Mouse (Mus musculus) kidney, embryonic 14.5 days (tissue): Measurements from ENCODE around the gene Pim1. TPM values are rescaled to one million over a fixed set of nuclear protein-coding genes. Genes with fewer than 3 reads are reported as not detected.

Experiments used
- ATAC-seq: fragments of 200-750 bp; cut with Nextera tagmentation; 2 replicates; pipeline ENCODE4 v1.8.0; 2017; ENCODE audit warnings: moderate number of reproducible peaks, mild to moderate bottlenecking, moderate TSS enrichment, moderate library complexity; ENCODE audit not compliant: low FRiP score, low TSS enrichment
- H3K27ac ChIP-seq: fragments of 300-500 bp; sonication (generic); 2 replicates; pipeline ENCODE4 v1.5.1; 2014; ENCODE audit warnings: low read depth, mild to moderate bottlenecking, low read length, moderate library complexity, mixed read lengths
- H3K27me3 ChIP-seq: fragments of 300-500 bp; sonication (generic); 2 replicates; pipeline ENCODE4 v1.6.1; 2014; ENCODE audit warnings: mild to moderate bottlenecking, low read length; ENCODE audit not compliant: control insufficient read depth, insufficient read depth
- H3K36me3 ChIP-seq: fragments of 300-500 bp; sonication (generic); 2 replicates; pipeline ENCODE4 v1.6.1; 2014; ENCODE audit warnings: low read length, mixed read lengths; ENCODE audit not compliant: control insufficient read depth, insufficient read depth
- H3K4me1 ChIP-seq: fragments of 300-500 bp; sonication (generic); 2 replicates; pipeline ENCODE4 v1.6.1; 2014; ENCODE audit warnings: low read length, mixed read lengths; ENCODE audit not compliant: control insufficient read depth, insufficient read depth
- H3K4me2 ChIP-seq: fragments of 300-500 bp; sonication (generic); replicated peaks from 2 replicates; pipeline ENCODE4 v1.6.1; 2014; ENCODE audit warnings: low read depth, mild to moderate bottlenecking, low read length
- H3K4me3 ChIP-seq: fragments of 300-500 bp; sonication (generic); 2 replicates; pipeline ENCODE4 v1.5.1; 2014; ENCODE audit warnings: mild to moderate bottlenecking, low read length
- H3K9ac ChIP-seq: fragments of 300-500 bp; sonication (generic); 2 replicates; pipeline ENCODE4 v1.6.1; 2014; ENCODE audit warnings: low read depth, mild to moderate bottlenecking, low read length, moderate library complexity
- H3K9me3 ChIP-seq: fragments of 300-500 bp; sonication (generic); 2 replicates; pipeline ENCODE4 v1.6.1; 2016; ENCODE audit warnings: low read length; ENCODE audit not compliant: control insufficient read depth
- WGBS: fragments of 180-500 bp; shearing (Covaris S2); extraction: QIAGEN DNeasy Blood & Tissue Kit; methylation state at CpG from one replicate; pipeline ENCODE4 v1.1.7; 2014; 5-methylcytosine and 5-hydroxymethylcytosine counted together
- polyA plus RNA-seq: library from polyadenylated mRNA; unstranded; fragments of >200 nt; fragmentation: Nextera tagmentation; extraction: Ambion mirVana; gene quantifications from 2 replicates; pipeline ENCODE4 v1.2.1, GENCODE M21; 2014

Gene Pim1
- polyA plus RNA-seq, 1 experiment from 2014 or later = 12.6 TPM

DNA sequence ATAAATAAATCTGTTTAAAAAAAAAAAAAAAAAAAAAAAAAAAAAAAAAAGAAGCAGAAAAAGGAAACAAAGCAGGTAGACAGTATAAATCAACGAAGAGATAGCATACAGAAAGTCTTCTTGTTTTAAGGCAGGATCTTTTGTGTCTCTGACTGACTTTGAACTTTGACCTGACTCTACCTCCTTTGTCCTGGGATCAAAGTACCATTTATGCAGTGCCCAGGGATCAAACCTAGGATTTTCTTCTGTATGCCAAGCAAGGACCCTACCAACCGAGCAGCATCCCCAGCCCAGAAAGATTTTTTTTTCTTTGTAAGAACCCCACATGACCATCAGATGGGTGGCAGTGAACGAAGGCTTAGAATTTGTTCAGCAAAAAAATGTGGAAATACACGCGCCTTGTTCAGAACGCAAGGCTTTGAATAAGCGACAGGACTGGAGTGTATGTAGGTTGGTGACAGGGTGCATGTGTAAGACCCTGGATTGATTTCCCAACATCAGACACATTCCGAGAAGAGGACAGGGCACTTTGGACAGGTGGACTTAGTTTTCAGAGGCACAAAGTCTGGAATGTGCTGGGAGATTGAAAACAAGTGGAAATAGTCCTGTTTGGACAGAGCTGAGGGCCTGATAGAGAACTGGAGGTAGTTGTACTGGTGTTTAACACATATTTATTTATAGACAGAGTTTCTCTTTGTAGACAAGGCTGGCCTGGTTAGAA, 2.1 kb upstream of the Pim1 start:
- Histone ChIP-seq H3K9me3 (no peaks in the 10 kb centered on the region), H3K4me3 (no peak overlapping the region), H3K9ac (no peak overlapping the region), H3K4me1 (peaks cover 19% of the 10 kb centered on the region; the same call in 1 of the 2 replicates), H3K27ac (no peak overlapping the region), H3K27me3 (no peaks in the 10 kb centered on the region), H3K36me3 (peaks cover 2% of the 10 kb centered on the region; the same call in 1 of the 2 replicates), H3K4me2 (no peak overlapping the region; the same call in 1 of the 2 replicates)
- WGBS = 92% methylated on average over 8 of the region's 8 CpGs
- no peak for ATAC-seq

DNA sequence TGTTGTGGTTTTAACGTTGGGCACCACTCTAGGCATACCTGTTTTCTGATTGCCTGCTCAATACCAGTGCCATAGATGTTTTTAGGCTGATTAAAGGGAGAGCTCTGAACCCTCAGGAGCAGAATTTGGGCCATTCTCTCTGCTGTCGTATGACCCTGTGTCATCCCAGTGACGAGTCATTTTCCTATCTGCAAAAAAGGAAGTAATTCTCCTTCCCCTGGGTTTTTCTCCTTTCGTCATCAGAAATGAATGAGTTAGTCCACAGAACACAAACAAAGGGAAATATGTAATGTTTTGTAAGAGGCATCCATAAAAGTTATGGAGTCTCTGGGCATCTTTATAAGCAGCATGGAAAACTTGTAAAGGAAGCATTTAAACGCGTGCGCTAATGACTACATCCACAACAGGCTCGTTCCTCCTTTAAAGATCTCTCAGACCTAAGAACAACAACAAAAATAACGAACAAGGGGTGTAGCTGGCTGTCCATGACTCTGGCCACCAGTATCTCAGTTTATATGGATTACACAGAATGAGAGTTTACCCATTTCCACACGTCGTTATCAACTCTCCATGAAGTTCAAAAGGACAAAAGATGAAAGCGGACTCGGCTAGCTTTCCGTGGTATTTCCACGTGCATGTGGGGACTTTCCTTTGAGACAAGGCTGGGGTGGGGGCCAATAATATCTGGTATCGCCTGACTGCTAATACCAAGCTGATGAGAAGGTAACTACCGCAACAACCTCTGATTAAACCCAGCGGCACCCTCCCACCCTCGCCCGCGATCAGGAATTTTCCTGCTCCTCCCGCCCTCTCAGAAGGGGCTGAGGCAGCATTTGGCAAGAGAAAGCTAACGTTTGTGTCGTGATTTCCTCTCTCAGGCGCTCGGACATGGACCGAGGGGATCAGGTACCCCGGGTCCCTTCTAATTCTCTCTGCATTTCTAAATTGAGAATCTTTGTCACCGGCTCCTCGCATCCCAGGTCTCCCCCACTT, 1.3 kb upstream of the Pim1 start:
- Histone ChIP-seq H3K4me1 (peaks cover 20% of the 10 kb centered on the region; the same call in 1 of the 2 replicates), H3K27me3 (no peaks in the 10 kb centered on the region), H3K36me3 (peaks cover 10% of the 10 kb centered on the region), H3K9me3 (no peaks in the 10 kb centered on the region), H3K4me3 (peak overlapping the region; percentile 97), H3K9ac (peak overlapping the region; percentile 77), H3K4me2 (peak overlapping the region; percentile 94), H3K27ac (peak overlapping the region; percentile 91)
- WGBS = 7% methylated on average over 30 of the region's 30 CpGs
- no peak for ATAC-seq

DNA sequence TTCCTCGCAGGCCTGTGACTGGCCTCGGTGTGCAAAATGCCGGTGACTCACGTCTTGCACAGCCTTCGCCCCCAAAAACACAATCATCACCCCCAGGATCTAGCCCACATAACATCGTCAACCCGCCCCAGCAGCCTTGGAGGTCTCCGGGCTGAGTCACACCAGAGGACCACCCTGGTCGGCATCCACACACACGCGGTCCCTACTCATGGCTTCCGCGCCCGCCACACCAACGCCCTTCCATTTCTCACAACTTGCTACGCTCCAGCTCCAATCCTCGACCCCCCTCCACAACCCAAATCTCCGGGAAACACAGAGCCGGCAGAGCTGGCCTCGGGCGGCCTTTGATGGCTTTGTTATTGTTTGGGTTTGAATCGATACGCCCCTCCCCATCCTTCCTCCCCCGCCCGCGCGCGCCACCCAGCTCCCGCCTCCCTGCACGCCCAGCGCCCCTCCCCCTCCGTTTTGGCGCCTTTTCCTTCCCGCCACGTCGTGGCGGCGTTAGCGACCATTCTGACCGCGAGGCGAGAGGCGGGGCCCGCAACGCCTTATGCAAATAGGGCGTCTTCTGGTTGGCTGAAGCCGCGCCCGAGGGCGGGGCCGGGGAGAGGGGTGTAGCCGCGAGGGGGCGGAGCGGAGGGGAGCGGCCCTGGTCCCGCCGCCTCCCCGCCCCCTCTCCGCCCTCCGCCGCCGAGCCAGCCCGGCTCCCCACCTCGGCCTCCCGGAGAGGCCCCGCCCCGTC, 411 bp upstream of the Pim1 start:
- H3K9ac ChIP-seq = peak overlapping the region; percentile 80
- ATAC-seq = peak; percentile 93
- H3K27me3 ChIP-seq = no peaks in the 10 kb centered on the region
- H3K36me3 ChIP-seq = peaks cover 17% of the 10 kb centered on the region
- H3K4me3 ChIP-seq = peak overlapping the region; percentile 97
- no peaks in the 10 kb centered on the region for H3K9me3 ChIP-seq
- under 1% methylated on average over 53 of the region's 68 CpGs for WGBS
- H3K4me2 ChIP-seq = peak overlapping the region; percentile 94
- peak overlapping the region; percentile 91 for H3K27ac ChIP-seq
- peaks cover 20% of the 10 kb centered on the region; the same call in 1 of the 2 replicates for H3K4me1 ChIP-seq

DNA sequence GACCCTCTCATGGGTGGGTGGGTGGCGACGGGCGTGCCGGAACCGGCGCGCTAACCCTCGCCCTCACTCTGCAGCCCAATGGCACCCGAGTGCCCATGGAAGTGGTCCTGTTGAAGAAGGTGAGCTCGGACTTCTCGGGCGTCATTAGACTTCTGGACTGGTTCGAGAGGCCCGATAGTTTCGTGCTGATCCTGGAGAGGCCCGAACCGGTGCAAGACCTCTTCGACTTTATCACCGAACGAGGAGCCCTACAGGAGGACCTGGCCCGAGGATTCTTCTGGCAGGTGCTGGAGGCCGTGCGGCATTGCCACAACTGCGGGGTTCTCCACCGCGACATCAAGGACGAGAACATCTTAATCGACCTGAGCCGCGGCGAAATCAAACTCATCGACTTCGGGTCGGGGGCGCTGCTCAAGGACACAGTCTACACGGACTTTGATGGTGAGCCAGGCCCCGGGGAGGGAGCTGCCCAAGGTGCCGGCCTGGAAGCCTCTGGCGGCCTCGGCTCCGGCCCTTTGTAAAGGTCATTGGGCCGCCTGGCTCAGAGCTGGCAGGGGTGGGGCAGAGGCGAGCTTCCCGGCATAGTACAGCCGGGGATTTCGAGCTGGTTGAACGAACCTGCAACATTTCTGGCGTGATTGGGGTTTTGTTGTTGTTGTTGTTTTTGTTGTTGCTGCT, 1.2 kb downstream of the Pim1 start:
- peaks cover 20% of the 10 kb centered on the region; the same call in 1 of the 2 replicates for H3K4me1 ChIP-seq
- H3K27ac ChIP-seq = peak overlapping the region; percentile 83; the same call in 1 of the 2 replicates
- WGBS = under 1% methylated on average over 48 of the region's 48 CpGs
- peak overlapping the region; percentile 97 for H3K4me3 ChIP-seq
- peak overlapping the region; percentile 80 for H3K9ac ChIP-seq
- ATAC-seq = 0 out of 2 replicates have a peak, but pooled peaks have one; percentile 0
- no peaks in the 10 kb centered on the region for H3K27me3 ChIP-seq
- peak overlapping the region; percentile 90 for H3K4me2 ChIP-seq
- H3K9me3 ChIP-seq = no peaks in the 10 kb centered on the region
- peaks cover 19% of the 10 kb centered on the region for H3K36me3 ChIP-seq

DNA sequence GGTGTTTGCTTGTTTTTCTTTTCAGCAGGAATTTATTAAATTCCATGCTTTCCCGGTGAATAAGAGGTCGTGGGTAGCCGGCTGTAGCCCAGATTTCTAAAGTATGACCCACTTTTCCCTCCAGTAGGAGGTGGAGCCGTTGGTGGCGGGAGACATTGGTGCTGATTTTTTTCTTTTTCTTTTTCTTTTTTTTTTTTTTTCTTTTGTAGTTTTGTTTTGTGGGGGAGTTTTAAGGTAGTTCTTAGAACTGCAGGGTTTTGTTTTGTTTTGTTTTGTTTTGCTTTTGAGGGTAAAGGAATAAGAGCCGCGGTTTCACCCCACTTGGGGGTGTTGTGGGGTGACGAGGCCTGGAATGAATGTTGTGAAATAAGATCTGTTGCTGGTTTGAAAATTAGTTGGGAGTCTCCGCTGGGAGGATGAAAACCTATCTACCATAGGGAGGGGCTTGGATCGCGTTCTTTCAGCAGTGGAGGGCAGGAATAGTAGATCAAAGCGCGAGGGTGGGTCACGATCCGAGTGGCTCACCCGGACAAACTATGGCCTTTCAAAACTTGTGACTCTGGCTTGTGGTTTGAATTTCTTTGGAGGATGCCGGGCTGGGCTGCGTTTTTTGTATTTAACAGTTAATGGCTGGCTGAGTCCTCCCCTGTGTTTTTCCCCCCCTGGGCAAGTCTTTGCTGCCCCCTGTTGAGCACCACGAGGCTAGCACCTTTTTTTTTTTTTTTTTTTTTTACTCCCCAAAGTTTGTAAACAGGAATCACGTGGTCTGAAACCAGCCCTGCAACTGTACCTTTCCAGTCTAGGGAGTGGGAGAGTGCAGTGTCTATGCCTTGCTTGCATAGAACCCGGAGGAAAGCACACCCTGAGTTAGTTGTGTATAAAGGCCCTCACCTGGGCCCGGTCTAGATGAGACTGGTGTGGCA, 2.0 kb downstream of the Pim1 start:
- 2% methylated on average over 22 of the region's 22 CpGs for WGBS

DNA sequence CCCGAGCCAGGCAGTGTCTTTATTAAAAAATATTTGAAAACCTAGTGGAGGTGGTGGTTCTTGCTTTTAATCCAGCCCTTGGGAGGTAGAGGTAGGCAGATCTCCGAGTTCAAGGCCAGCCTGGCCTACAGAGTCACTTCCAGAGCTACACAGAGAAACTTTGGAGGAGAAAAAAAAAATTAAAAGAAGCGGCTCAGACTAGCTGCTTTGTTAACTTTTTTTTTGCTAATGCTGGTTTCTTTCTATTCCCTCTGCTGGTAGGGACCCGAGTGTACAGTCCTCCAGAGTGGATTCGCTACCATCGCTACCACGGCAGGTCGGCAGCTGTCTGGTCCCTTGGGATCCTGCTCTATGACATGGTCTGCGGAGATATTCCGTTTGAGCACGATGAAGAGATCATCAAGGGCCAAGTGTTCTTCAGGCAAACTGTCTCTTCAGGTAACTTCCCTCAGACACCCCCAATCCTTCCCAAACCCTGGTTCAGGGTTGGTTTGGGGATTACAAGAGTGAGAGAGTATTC, 3.0 kb downstream of the Pim1 start:
- ATAC-seq = no peak
- peaks cover 19% of the 10 kb centered on the region for H3K36me3 ChIP-seq
- peak overlapping the region; percentile 97; the same call in 1 of the 2 replicates for H3K4me3 ChIP-seq
- H3K27me3 ChIP-seq = no peaks in the 10 kb centered on the region
- H3K4me1 ChIP-seq = peaks cover 18% of the 10 kb centered on the region; the same call in 1 of the 2 replicates
- H3K9me3 ChIP-seq = no peaks in the 10 kb centered on the region
- peak overlapping the region; percentile 90; the same call in 1 of the 2 replicates for H3K4me2 ChIP-seq
- 0 out of 2 replicates have a peak overlapping the region, but pooled peaks have one; percentile 13 for H3K9ac ChIP-seq
- WGBS = 78% methylated on average over 11 of the region's 11 CpGs
- H3K27ac ChIP-seq = no peak overlapping the region

More for the DNA sequence above, 2.0 kb downstream of the Pim1 start:
- peaks cover 19% of the 10 kb centered on the region for H3K36me3 ChIP-seq
- peak overlapping the region; percentile 80 for H3K9ac ChIP-seq
- peak overlapping the region; percentile 97 for H3K4me3 ChIP-seq
- H3K9me3 ChIP-seq = no peaks in the 10 kb centered on the region
- ATAC-seq = no peak
- H3K4me1 ChIP-seq = peaks cover 20% of the 10 kb centered on the region; the same call in 1 of the 2 replicates
- peak overlapping the region; percentile 83; the same call in 1 of the 2 replicates for H3K27ac ChIP-seq
- H3K4me2 ChIP-seq = peak overlapping the region; percentile 90
- no peaks in the 10 kb centered on the region for H3K27me3 ChIP-seq

DNA sequence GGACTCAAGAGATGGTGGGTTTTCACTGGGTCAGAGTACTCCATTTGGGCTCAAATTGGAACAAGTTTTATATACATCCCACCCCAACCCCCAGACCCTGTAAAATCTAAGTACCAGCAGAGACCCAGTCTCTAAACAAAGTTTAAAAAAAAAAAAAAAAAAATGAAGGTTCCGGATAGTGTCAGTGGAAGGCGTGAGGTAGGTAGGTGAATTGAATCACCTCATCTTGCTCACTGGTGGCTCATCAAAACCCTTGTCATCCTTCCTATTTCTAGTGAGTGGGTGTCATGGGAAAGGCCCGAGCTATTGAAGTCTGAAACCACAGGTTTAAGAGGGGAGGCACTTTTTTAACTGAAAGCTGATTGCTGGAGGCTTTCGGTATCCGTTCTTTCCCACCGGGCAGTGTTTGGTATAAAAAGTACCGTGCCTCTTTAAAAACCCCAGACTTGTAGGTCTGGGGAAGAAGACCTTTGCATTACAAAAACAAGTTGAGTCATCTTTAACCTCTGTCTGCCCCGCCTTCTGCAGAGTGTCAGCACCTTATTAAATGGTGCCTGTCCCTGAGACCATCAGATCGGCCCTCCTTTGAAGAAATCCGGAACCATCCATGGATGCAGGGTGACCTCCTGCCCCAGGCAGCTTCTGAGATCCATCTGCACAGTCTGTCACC, 3.6 kb downstream of the Pim1 start:
- H3K4me3 ChIP-seq = no peak overlapping the region

More for the DNA sequence above, 3.6 kb downstream of the Pim1 start:
- ATAC-seq = no peak
- Histone ChIP-seq H3K4me1 (peaks cover 11% of the 10 kb centered on the region; the same call in 1 of the 2 replicates), H3K9me3 (no peaks in the 10 kb centered on the region), H3K36me3 (peaks cover 19% of the 10 kb centered on the region), H3K9ac (no peak overlapping the region), H3K27ac (no peak overlapping the region), H3K4me2 (no peak overlapping the region), H3K27me3 (no peaks in the 10 kb centered on the region)
- 71% methylated on average over 10 of the region's 10 CpGs for WGBS
